Mouse (Mus musculus): ENCODE results near the gene Rac2. TPM values are rescaled to one million over a fixed set of nuclear protein-coding genes. Genes with fewer than 3 reads are reported as not detected.

Rac2 gene
- polyA plus RNA-seq, 1 experiment = 12.7 TPM

DNA sequence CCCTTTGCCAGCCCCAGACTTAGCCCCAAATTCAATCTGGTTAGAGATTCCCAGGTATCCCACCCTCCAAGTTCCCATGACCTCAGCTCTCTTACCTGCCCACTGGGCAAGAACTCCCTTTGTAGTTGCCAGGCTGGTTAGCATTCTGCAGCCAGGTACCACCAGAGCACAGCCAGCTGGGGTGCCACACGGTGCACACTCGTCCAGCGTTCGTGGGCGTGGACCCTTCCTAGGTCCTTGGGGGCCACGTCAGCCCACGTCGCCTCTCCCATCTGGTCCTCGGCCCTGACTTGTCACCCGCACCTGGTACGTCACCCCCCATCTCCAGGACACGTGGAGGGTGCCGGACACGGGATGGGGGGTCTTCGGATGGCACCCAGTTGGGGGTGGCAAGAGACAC lies 28.5 kb downstream of the Rac2 start:
- Histone ChIP-seq H3K4me3 (replicated peaks) (no peak overlapping the region), H3K36me3 (ENCODE audit: control insufficient read depth) (no peaks in the 10 kb centered on the region), H3K9me3 (ENCODE audit: control insufficient read depth, low read length) (no peaks in the 10 kb centered on the region), H3K4me1 (ENCODE audit: control insufficient read depth) (peaks cover 6% of the 10 kb centered on the region), H3K27me3 (ENCODE audit: control insufficient read depth) (peaks cover 2% of the 10 kb centered on the region)
- TF ChIP-seq GATA1 (IDR thresholded peaks at IDR 0.05; ENCODE audit: low read length) = no peak
- no peak for TF ChIP-seq TAL1 (IDR thresholded peaks at IDR 0.05; ENCODE audit: low read length)

DNA sequence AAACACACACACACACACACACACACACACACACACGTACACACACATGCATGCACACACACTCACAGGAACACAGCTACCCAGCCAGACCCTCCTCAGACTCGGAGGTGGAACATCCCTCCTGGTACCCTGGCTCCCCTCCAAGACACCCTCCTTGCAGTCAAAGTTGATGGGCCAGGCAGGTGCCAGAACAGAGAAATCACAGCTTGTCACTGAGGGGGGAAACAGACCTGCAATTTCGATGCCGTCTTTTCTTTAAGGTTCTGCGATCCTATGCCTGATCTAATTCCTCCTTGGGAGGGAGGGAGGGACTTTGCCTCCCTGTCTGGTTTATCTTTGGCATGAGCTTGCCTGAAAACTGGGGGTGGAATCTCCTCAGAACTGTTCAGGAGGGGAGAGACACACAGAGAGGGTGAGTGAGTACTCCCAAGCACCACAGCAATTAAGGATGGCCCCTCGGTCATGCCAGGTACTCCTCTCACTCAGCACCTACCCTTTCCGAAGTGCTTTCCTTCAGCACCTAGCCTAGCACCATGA lies 29.7 kb downstream of the Rac2 start:
- Histone ChIP-seq H3K4me3 (replicated peaks) (no peak overlapping the region), H3K4me1 (ENCODE audit: control insufficient read depth) (no peaks in the 10 kb centered on the region), H3K27me3 (ENCODE audit: control insufficient read depth) (peaks cover 2% of the 10 kb centered on the region), H3K36me3 (ENCODE audit: control insufficient read depth) (no peaks in the 10 kb centered on the region), H3K9me3 (ENCODE audit: control insufficient read depth, low read length) (no peaks in the 10 kb centered on the region)
- TF ChIP-seq GATA1 (IDR thresholded peaks at IDR 0.05; ENCODE audit: low read length) (no peak), TAL1 (IDR thresholded peaks at IDR 0.05; ENCODE audit: low read length) (no peak)

- peaks cover 2% of the 10 kb centered on the region for H3K27me3 ChIP-seq (ENCODE audit: control insufficient read depth)
- no peak overlapping the region for H3K4me3 ChIP-seq (replicated peaks)
- TF ChIP-seq TAL1 (IDR thresholded peaks at IDR 0.05; ENCODE audit: low read length) (no peak), GATA1 (IDR thresholded peaks at IDR 0.05; ENCODE audit: low read length) (no peak)
Observed at GRCm38 (mm10) chr15:78542098-78542766, 30.4 kb downstream of the Rac2 start.

GRCm38 (mm10) chr15:78541606-78542005 lies 31.0 kb downstream of the Rac2 start:
- H3K27me3 ChIP-seq (ENCODE audit: control insufficient read depth) = peaks cover 2% of the 10 kb centered on the region
- no peaks in the 10 kb centered on the region for H3K36me3 ChIP-seq (ENCODE audit: control insufficient read depth)
- no peaks in the 10 kb centered on the region for H3K4me1 ChIP-seq (ENCODE audit: control insufficient read depth)
- no peaks in the 10 kb centered on the region for H3K9me3 ChIP-seq (ENCODE audit: control insufficient read depth, low read length)
- no peak overlapping the region for H3K4me3 ChIP-seq (replicated peaks)
- TF ChIP-seq TAL1 (IDR thresholded peaks at IDR 0.05; ENCODE audit: low read length) (no peak), GATA1 (IDR thresholded peaks at IDR 0.05; ENCODE audit: low read length) (no peak)

More at GRCm38 (mm10) chr15:78542098-78542766, 30.4 kb downstream of the Rac2 start:
- H3K36me3 ChIP-seq (ENCODE audit: control insufficient read depth) = no peaks in the 10 kb centered on the region
- H3K4me1 ChIP-seq (ENCODE audit: control insufficient read depth) = no peaks in the 10 kb centered on the region
- H3K9me3 ChIP-seq (ENCODE audit: control insufficient read depth, low read length) = no peaks in the 10 kb centered on the region

GRCm38 (mm10) chr15:78541036-78541435 lies 31.5 kb downstream of the Rac2 start:
- Histone ChIP-seq H3K36me3 (ENCODE audit: control insufficient read depth) (no peaks in the 10 kb centered on the region), H3K4me1 (ENCODE audit: control insufficient read depth) (no peaks in the 10 kb centered on the region), H3K27me3 (ENCODE audit: control insufficient read depth) (peaks cover 2% of the 10 kb centered on the region), H3K9me3 (ENCODE audit: control insufficient read depth, low read length) (no peaks in the 10 kb centered on the region), H3K4me3 (replicated peaks) (no peak overlapping the region)
- TF ChIP-seq TAL1 (IDR thresholded peaks at IDR 0.05; ENCODE audit: low read length) (no peak), GATA1 (IDR thresholded peaks at IDR 0.05; ENCODE audit: low read length) (no peak)

DNA sequence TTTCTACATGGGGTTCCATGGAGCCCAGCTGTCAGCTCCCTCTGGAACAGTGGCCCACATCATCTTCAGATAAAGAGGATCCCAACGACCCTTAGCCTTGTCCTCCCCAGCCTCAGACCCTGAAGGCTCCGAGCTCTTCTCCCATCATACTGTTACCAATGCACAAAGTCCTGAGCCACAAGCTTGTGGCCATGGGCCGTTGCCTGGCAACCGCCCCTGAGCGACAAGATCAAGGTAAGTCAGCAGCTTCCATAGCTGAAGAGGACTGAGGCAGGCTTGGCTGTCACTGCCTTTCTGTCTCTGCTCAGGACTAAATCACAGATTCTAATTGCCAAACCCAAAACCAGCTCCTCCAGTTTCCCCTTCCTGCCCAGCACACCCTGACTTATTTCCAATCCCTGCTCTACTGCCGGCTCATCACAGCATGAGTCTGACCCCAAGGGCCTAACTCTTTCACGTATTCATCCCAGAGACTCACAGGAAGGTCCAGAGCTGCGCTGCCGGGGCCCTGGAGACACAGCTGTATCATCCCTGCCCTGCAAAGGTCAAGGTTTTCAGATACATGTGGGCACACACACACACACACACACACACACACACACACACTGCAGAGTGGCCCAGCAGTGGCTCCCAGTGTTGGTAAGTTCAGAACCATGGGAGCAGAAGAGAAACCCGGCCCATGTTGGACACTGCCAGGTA lies 36.7 kb downstream of the Rac2 start:
- no peaks in the 10 kb centered on the region for H3K36me3 ChIP-seq (ENCODE audit: control insufficient read depth)
- TF ChIP-seq TAL1 (IDR thresholded peaks at IDR 0.05; ENCODE audit: low read length) (no peak), GATA1 (IDR thresholded peaks at IDR 0.05; ENCODE audit: low read length) (no peak)
- H3K27me3 ChIP-seq (ENCODE audit: control insufficient read depth) = peaks cover 4% of the 10 kb centered on the region; the same call in 1 of the 2 replicates
- H3K9me3 ChIP-seq (ENCODE audit: control insufficient read depth, low read length) = no peaks in the 10 kb centered on the region
- H3K4me1 ChIP-seq (ENCODE audit: control insufficient read depth) = peaks cover 4% of the 10 kb centered on the region
- H3K4me3 ChIP-seq (replicated peaks) = no peak overlapping the region

- H3K4me1 ChIP-seq (ENCODE audit: control insufficient read depth) = peaks cover 4% of the 10 kb centered on the region
- no peaks in the 10 kb centered on the region for H3K36me3 ChIP-seq (ENCODE audit: control insufficient read depth)
- H3K27me3 ChIP-seq (ENCODE audit: control insufficient read depth) = peaks cover 8% of the 10 kb centered on the region; the same call in 1 of the 2 replicates
- TF ChIP-seq GATA1 (IDR thresholded peaks at IDR 0.05; ENCODE audit: low read length) (no peak), TAL1 (IDR thresholded peaks at IDR 0.05; ENCODE audit: low read length) (no peak)
- no peaks in the 10 kb centered on the region for H3K9me3 ChIP-seq (ENCODE audit: control insufficient read depth, low read length)
- no peak overlapping the region for H3K4me3 ChIP-seq (replicated peaks)
Observed at GRCm38 (mm10) chr15:78533346-78533835, 39.2 kb downstream of the Rac2 start.

DNA sequence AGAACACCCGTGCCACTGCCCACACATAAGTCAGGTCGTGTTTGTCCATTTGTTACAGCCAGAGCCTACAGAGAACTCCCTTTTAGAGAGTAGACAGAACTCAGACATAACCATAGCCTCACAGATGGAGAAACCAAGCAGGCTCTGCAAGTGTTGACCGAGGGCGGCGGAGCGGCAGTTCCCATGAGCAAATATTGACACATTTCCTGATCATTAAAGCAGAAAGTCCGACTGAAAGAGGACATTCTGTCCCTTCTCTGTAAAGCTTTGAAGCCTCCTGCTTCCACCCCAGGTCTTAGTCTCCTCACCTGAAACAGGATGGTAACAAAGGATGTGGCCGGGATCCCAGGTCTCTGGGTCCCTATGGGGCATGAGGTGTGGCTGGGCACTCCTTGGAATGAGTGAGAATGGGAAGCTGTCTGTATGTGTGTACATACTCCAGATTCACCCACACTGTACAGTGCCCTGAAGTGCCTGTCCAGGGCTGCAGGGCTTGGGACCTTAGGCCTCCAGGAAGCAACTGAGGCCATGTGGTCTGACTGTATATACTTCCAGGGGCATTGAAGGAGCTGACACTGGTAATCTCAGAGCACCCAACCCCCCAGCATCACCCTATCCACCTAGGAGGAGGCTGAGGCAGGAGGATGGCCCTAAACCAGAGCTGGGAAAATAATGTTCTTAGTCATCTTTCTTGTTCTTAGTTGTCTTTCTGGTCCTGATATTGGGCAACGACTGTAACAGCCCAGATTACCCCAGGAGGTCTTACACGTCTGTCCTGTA lies 39.8 kb downstream of the Rac2 start:
- Histone ChIP-seq H3K36me3 (ENCODE audit: control insufficient read depth) (no peaks in the 10 kb centered on the region), H3K4me3 (replicated peaks) (no peak overlapping the region), H3K27me3 (ENCODE audit: control insufficient read depth) (peaks cover 8% of the 10 kb centered on the region; the same call in 1 of the 2 replicates), H3K9me3 (ENCODE audit: control insufficient read depth, low read length) (no peaks in the 10 kb centered on the region), H3K4me1 (ENCODE audit: control insufficient read depth) (peaks cover 4% of the 10 kb centered on the region)
- TF ChIP-seq GATA1 (IDR thresholded peaks at IDR 0.05; ENCODE audit: low read length) = no peak
- TF ChIP-seq TAL1 (IDR thresholded peaks at IDR 0.05; ENCODE audit: low read length) = no peak

Data from erythroblast, embryonic 14.5 days (primary cell).